Mouse (Mus musculus): ENCODE measurements around the gene Ptger3. TPM values are rescaled to one million over a fixed set of nuclear protein-coding genes. Genes with fewer than 3 reads are reported as not detected.

Ptger3 gene
- polyA plus RNA-seq, 1 experiment from 2014 or later = 9.7 TPM

DNA sequence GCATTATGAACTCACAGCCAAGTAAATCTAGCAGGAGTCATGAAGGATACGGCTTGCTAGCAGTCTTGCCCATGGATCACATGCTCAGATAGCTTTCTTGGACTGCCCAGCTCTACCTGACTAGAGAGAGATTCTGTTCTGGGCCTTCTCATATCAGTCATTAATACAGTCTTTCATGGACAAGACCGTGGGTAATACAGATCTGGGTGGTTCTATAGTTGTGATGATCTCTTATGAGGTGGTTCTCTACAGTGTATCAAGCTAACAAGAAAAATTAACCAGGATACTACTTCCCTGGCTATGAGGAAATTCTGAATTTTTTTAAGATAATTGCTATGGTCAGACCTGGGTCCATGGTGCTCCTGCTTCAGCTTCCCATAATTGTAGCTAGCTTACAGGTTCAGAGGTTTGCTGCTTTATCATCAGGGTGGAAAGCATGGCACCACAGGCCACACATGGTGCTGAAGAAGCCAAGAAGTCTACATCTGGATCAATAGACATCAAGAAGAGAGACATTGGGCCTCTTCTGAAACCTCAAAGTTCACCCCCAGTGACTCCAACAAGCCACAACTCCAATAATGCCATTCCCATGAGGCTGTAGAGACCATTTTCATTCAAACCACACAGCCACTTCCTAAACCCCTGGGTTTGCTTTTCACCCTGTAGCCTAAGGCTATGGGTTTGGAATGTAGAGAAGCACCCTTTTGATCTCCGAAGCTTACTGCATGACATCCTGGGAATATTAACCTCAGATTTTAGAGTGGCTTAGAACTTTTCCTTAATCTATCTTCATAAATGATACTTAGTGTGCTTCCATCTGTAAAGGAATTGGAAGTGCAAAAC lies 16.7 kb upstream of the Ptger3 start:
- Histone ChIP-seq H3K4me1 (ENCODE audit: control insufficient read depth, insufficient read depth, low read depth, low read length) (no peaks in the 10 kb centered on the region), H3K9me3 (ENCODE audit: control insufficient read depth, low read length) (no peaks in the 10 kb centered on the region), H3K27ac (ENCODE audit: low read depth, low read length) (no peak overlapping the region), H3K9ac (ENCODE audit: low read depth, low read length) (no peak overlapping the region), H3K4me3 (ENCODE audit: low read length) (no peak overlapping the region), H3K36me3 (ENCODE audit: control insufficient read depth, insufficient read depth, low read length) (peaks cover 16% of the 10 kb centered on the region), H3K4me2 (ENCODE audit: low read length) (no peak overlapping the region), H3K27me3 (replicated peaks; ENCODE audit: control insufficient read depth, insufficient read depth, low read length) (no peaks in the 10 kb centered on the region)
- WGBS = 93% methylated on average over 3 of the region's 3 CpGs
- ATAC-seq = 0 out of 2 replicates have a peak, but pooled peaks have one; percentile 40

DNA sequence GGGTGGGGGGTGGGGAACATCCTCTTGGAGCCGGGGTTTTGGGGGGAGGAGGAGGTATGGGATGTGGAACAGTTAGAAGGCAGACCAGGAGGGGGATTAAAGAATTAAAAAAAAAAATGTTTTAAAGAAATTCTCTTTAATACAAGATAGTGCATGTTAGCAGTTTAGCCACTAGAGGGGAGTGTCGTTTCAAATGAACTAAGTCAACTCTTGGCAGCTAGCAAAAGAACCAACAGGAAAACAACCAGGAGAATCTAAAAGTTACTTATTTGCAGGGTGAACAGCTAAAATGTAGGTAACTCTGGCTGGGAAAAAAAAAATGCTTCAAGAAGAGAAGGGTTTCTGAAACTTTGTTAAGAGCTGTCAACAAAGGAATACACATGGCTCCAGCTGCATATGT lies 1.5 kb upstream of the Ptger3 start:
- no peak overlapping the region for H3K4me2 ChIP-seq (ENCODE audit: low read length)
- H3K4me3 ChIP-seq (ENCODE audit: low read length) = no peak overlapping the region
- peaks cover 11% of the 10 kb centered on the region for H3K4me1 ChIP-seq (ENCODE audit: control insufficient read depth, insufficient read depth, low read depth, low read length)
- no peak; the same call in 1 of the 2 replicates for ATAC-seq
- no peaks in the 10 kb centered on the region for H3K9me3 ChIP-seq (ENCODE audit: control insufficient read depth, low read length)
- H3K27ac ChIP-seq (ENCODE audit: low read depth, low read length) = no peak overlapping the region
- peaks cover 27% of the 10 kb centered on the region for H3K27me3 ChIP-seq (replicated peaks; ENCODE audit: control insufficient read depth, insufficient read depth, low read length)
- 10% methylated on average over 2 of the region's 2 CpGs for WGBS
- no peak overlapping the region for H3K9ac ChIP-seq (ENCODE audit: low read depth, low read length)
- no peaks in the 10 kb centered on the region for H3K36me3 ChIP-seq (ENCODE audit: control insufficient read depth, insufficient read depth, low read length)

DNA sequence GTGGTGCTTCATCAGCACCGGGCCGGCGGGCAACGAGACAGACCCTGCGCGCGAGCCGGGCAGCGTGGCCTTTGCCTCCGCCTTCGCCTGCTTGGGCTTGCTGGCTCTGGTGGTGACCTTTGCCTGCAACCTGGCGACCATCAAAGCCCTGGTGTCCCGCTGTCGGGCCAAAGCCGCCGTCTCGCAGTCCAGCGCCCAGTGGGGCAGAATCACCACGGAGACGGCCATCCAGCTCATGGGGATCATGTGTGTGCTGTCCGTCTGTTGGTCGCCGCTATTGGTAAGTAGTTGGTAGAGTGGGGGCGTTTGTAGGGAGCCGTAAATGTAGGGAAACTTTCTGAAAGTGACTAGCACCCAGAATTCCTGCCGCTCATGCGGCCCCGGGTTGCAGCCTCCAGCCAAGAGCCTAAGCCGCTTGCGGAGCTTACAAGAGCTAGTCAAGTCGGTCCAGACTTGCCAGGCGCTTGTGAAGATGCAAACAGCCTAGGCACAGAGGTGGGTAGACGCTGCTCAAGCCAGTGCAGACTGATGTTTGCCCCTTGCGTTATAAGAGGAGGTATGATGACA lies 957 bp downstream of the Ptger3 start:
- Histone ChIP-seq H3K27me3 (replicated peaks; ENCODE audit: control insufficient read depth, insufficient read depth, low read length) (peaks cover 27% of the 10 kb centered on the region), H3K36me3 (ENCODE audit: control insufficient read depth, insufficient read depth, low read length) (no peaks in the 10 kb centered on the region), H3K4me3 (ENCODE audit: low read length) (peak overlapping the region; percentile 51), H3K27ac (ENCODE audit: low read depth, low read length) (no peak overlapping the region), H3K4me2 (ENCODE audit: low read length) (peak overlapping the region; percentile 94), H3K9ac (ENCODE audit: low read depth, low read length) (peak overlapping the region; percentile 60), H3K9me3 (ENCODE audit: control insufficient read depth, low read length) (no peaks in the 10 kb centered on the region), H3K4me1 (ENCODE audit: control insufficient read depth, insufficient read depth, low read depth, low read length) (peaks cover 11% of the 10 kb centered on the region)
- ATAC-seq = no peak
- WGBS = 4% methylated on average over 34 of the region's 34 CpGs

DNA sequence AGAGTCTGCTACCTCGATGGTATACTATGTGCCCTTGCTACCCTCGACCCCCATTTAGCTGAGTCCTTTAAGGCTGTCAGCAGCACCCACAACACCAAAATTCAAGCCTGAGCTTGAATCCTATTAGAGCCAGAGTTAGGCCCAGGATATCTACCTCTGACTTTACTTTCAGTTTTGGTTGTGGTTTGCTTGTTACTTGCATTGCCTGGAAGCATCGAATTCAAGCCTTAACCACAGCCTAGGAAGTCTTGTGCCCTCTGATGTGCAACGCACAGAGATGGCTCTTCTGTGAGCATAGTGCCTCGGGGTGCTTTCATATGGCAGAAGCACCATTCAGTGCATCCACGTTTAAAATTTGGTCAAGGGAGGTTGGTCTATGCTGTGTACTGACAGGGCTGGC lies 5.3 kb downstream of the Ptger3 start:
- H3K36me3 ChIP-seq (ENCODE audit: control insufficient read depth, insufficient read depth, low read length) = no peaks in the 10 kb centered on the region
- H3K4me3 ChIP-seq (ENCODE audit: low read length) = no peak overlapping the region
- peaks cover 19% of the 10 kb centered on the region for H3K27me3 ChIP-seq (replicated peaks; ENCODE audit: control insufficient read depth, insufficient read depth, low read length)
- no peak overlapping the region for H3K4me2 ChIP-seq (ENCODE audit: low read length)
- WGBS = 89% methylated on average over 6 of the region's 6 CpGs
- H3K27ac ChIP-seq (ENCODE audit: low read depth, low read length) = no peak overlapping the region
- no peak for ATAC-seq
- no peaks in the 10 kb centered on the region for H3K9me3 ChIP-seq (ENCODE audit: control insufficient read depth, low read length)
- H3K4me1 ChIP-seq (ENCODE audit: control insufficient read depth, insufficient read depth, low read depth, low read length) = peaks cover 7% of the 10 kb centered on the region
- no peak overlapping the region for H3K9ac ChIP-seq (ENCODE audit: low read depth, low read length)

DNA sequence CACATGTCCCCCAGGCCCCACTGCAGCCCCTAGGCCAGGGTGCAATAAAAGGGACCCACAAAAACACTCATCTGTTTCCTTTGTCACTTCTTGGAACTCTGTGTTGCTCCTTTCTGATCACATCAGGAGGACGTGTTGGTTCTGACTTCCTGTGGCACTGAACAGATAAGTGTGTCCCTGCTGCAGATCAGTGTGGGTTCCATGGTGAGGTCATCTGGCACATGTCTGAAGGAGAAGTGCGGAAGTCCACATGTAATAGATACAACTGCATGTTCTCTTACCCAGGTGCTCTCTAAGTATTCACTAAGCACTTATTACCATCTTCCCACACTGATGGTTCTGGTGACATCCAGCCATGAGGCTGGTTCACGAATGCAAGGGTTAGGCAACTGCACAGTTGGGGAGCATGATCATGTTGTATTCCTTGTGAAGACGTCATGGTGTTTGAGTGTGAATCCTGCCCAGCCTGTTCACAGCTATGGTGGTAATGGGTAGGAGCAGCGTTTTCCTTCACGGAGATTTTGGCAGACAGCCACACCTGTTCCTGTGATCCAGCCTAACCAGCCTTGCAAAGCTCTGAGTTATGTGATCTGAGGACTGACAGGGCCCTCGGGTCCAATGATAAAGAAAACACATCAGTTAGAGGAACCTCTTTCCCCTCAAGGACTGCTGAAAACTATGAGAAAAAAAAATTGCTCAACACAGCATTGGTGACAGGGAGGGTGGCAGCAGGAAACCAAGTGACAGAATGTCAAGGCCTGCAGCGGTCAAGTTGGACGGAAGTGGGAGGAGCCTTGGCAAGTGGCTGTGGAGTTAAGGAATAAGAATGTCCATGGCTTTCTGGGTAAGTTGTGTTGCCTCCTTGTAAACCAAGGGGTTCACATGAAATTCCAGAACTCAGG lies 9.0 kb downstream of the Ptger3 start:
- Histone ChIP-seq H3K9me3 (ENCODE audit: control insufficient read depth, low read length) (no peaks in the 10 kb centered on the region), H3K9ac (ENCODE audit: low read depth, low read length) (no peak overlapping the region), H3K27ac (ENCODE audit: low read depth, low read length) (no peak overlapping the region), H3K36me3 (ENCODE audit: control insufficient read depth, insufficient read depth, low read length) (no peaks in the 10 kb centered on the region), H3K4me3 (ENCODE audit: low read length) (no peak overlapping the region), H3K4me2 (ENCODE audit: low read length) (no peak overlapping the region), H3K4me1 (ENCODE audit: control insufficient read depth, insufficient read depth, low read depth, low read length) (no peaks in the 10 kb centered on the region), H3K27me3 (replicated peaks; ENCODE audit: control insufficient read depth, insufficient read depth, low read length) (no peaks in the 10 kb centered on the region)
- WGBS = 81% methylated on average over 9 of the region's 9 CpGs
- no peak for ATAC-seq

DNA sequence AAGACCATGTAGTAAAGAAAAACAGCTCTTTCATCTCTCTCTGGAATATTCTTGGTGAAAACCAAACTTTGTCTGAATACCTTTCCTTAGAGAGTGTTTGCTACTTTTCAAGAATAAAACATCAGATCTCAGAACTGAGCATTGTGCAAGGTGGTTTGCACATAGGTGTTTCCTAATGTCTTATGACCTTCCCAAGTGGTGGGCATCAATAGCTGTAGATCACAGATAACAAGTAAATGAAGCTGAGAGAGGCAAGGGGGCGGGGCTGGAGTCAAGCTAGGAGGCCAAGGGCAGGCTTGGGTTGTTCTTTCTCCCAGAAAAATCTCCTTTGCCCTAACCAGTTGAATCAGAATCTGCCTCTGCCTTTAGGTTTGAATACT lies 9.6 kb downstream of the Ptger3 start:
- Histone ChIP-seq H3K27me3 (replicated peaks; ENCODE audit: control insufficient read depth, insufficient read depth, low read length) (no peaks in the 10 kb centered on the region), H3K4me1 (ENCODE audit: control insufficient read depth, insufficient read depth, low read depth, low read length) (no peaks in the 10 kb centered on the region), H3K4me2 (ENCODE audit: low read length) (no peak overlapping the region), H3K4me3 (ENCODE audit: low read length) (no peak overlapping the region), H3K9me3 (ENCODE audit: control insufficient read depth, low read length) (no peaks in the 10 kb centered on the region), H3K9ac (ENCODE audit: low read depth, low read length) (no peak overlapping the region), H3K27ac (ENCODE audit: low read depth, low read length) (no peak overlapping the region), H3K36me3 (ENCODE audit: control insufficient read depth, insufficient read depth, low read length) (no peaks in the 10 kb centered on the region)
- ATAC-seq = no peak
- WGBS = 85% methylated on average over 1 of the region's 1 CpGs

DNA sequence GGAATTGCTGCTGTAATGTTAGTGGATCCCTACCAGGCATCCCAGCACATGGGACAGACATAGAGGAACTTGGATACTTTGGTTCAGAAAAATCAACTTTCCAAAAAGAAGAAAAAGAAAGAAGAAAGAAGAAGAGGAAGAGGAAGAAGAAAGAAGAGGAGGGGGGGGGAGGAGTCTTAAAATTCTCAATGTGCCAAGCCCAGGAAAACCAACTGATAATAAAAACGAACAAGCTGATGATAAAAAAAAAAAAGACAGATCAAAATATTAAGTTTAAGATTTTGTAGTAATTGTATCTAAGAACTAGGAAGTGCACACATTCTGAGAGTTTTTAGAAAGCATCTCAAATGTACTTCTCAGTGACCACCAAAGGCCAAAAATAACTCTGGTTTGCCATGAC lies 10.2 kb downstream of the Ptger3 start:
- H3K36me3 ChIP-seq (ENCODE audit: control insufficient read depth, insufficient read depth, low read length) = no peaks in the 10 kb centered on the region
- no peaks in the 10 kb centered on the region for H3K27me3 ChIP-seq (replicated peaks; ENCODE audit: control insufficient read depth, insufficient read depth, low read length)
- no peak overlapping the region for H3K27ac ChIP-seq (ENCODE audit: low read depth, low read length)
- no peak overlapping the region for H3K4me2 ChIP-seq (ENCODE audit: low read length)
- H3K9ac ChIP-seq (ENCODE audit: low read depth, low read length) = no peak overlapping the region
- no peak for ATAC-seq
- WGBS = 77% methylated on average over 1 of the region's 1 CpGs
- no peaks in the 10 kb centered on the region for H3K9me3 ChIP-seq (ENCODE audit: control insufficient read depth, low read length)
- no peaks in the 10 kb centered on the region for H3K4me1 ChIP-seq (ENCODE audit: control insufficient read depth, insufficient read depth, low read depth, low read length)
- H3K4me3 ChIP-seq (ENCODE audit: low read length) = no peak overlapping the region

DNA sequence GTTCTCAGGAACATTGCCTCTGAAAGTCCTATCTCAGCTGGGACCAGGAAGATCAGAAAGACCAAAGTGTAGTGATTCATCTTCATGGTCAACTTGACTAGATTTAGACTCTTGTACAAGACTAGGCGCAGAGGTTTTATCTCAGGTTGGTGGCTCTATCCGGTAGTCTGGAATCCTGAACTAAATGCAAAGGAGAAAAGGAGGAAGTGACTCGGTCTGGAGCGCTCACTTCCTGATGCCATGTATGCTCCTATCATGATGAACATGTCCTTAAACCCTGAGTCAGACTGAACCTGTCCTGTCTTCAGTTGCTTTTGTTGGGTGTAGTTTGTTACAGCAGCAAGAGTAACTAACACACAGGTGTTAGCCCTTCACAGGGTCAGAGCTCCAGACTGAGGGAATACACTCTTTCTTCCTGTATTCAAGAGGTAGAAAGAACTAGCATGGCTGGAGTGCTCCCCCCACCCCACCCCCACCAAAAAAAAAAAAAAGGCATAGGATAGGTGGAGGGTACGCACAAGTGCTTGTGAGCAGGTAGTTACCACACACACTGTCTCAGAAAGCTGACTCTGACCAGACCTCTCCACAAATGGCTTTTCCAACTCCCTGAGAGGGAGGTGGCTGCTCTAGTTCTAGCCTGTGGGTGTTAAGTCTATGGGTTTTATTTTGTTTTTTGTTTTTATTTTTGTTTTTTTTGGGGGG lies 11.9 kb downstream of the Ptger3 start:
- 87% methylated on average over 5 of the region's 5 CpGs for WGBS
- no peak overlapping the region for H3K27ac ChIP-seq (ENCODE audit: low read depth, low read length)
- no peaks in the 10 kb centered on the region for H3K27me3 ChIP-seq (replicated peaks; ENCODE audit: control insufficient read depth, insufficient read depth, low read length)
- no peak overlapping the region for H3K4me3 ChIP-seq (ENCODE audit: low read length)
- H3K4me1 ChIP-seq (ENCODE audit: control insufficient read depth, insufficient read depth, low read depth, low read length) = no peaks in the 10 kb centered on the region
- H3K9ac ChIP-seq (ENCODE audit: low read depth, low read length) = no peak overlapping the region
- no peaks in the 10 kb centered on the region for H3K36me3 ChIP-seq (ENCODE audit: control insufficient read depth, insufficient read depth, low read length)
- H3K9me3 ChIP-seq (ENCODE audit: control insufficient read depth, low read length) = no peaks in the 10 kb centered on the region
- ATAC-seq = no peak
- H3K4me2 ChIP-seq (ENCODE audit: low read length) = no peak overlapping the region

Measured in hindbrain, embryonic 16.5 days (tissue).